Mouse (Mus musculus): ENCODE measurements around the gene 2310011J03Rik. TPM values are rescaled to one million over a fixed set of nuclear protein-coding genes. Genes with fewer than 3 reads are reported as not detected.

2310011J03Rik gene
- polyA plus RNA-seq, 1 experiment from 2014 or later, result 21.6 TPM

DNA sequence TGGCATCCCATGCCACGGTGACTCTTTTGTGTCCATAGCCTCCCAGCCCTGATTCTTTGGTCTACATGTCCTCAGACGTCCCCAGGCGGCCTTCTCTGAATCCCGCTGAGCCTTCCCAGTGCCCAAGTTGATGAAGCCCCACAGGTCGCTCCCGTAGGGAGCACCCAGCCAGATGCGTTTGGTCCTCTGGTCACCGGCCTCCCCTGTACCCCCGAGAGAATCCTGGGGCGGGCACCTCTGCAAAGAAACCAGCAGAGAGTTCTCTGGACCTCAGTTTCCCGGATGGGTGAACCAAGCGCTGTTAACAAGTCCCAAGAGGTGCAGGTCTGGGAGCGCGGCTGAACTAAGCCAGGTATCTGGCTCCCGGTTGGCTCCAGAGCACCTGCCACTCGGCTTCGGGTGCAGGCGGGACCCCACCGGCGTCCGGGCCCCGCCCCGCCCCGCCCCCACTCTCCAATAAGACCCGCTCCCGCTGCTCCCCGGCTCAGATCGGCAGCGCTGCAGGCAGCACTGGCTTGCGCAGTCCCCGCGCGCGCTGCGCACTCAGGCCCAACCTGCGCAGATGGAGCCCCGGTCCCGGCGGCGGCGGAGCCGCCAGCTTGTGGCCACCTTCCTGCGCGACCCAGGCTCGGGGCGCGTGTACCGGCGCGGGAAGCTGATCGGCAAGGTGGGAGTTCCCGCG, 35.8 kb upstream of the 2310011J03Rik start, which contains the start of gene Plk5:
Gene Plk5 (plus strand): TSS at position 459 of the 682 bp plus-strand sequence.
- 1% methylated on average over 51 of the region's 53 CpGs for WGBS
- Histone ChIP-seq H3K9me3 (ENCODE audit: control insufficient read depth, low read length) (no peaks in the 10 kb centered on the region), H3K4me2 (ENCODE audit: low read length) (peak within 1 kb of the TSS; percentile 54), H3K4me1 (ENCODE audit: control insufficient read depth, insufficient read depth, low read length) (peaks cover 7% of the 10 kb centered on the region; the same call in 1 of the 2 replicates), H3K9ac (replicated peaks; ENCODE audit: low read length) (peak within 1 kb of the TSS; percentile 26; the same call in 1 of the 2 replicates), H3K27me3 (ENCODE audit: control insufficient read depth, insufficient read depth, low read length) (peaks cover 51% of the 10 kb centered on the region), H3K36me3 (ENCODE audit: control insufficient read depth, insufficient read depth, low read length) (no peaks in the 10 kb centered on the region), H3K27ac (replicated peaks; ENCODE audit: low read depth, low read length) (no peak within 1 kb of the TSS), H3K4me3 (replicated peaks; ENCODE audit: low read depth, low read length) (peak within 1 kb of the TSS; percentile 32)
- DNase-seq (peak; percentile 51), ATAC-seq (ENCODE audit: low FRiP score, low TSS enrichment) (no peak)

GRCm38 (mm10) chr10:80355431-80355830, 35.1 kb upstream of the 2310011J03Rik start:
- Histone ChIP-seq H3K27ac (replicated peaks; ENCODE audit: low read depth, low read length) (no peak overlapping the region), H3K36me3 (ENCODE audit: control insufficient read depth, insufficient read depth, low read length) (no peaks in the 10 kb centered on the region), H3K9me3 (ENCODE audit: control insufficient read depth, low read length) (no peaks in the 10 kb centered on the region), H3K4me3 (replicated peaks; ENCODE audit: low read depth, low read length) (no peak overlapping the region), H3K4me2 (ENCODE audit: low read length) (no peak overlapping the region), H3K27me3 (ENCODE audit: control insufficient read depth, insufficient read depth, low read length) (peaks cover 56% of the 10 kb centered on the region), H3K4me1 (ENCODE audit: control insufficient read depth, insufficient read depth, low read length) (peaks cover 7% of the 10 kb centered on the region; the same call in 1 of the 2 replicates), H3K9ac (replicated peaks; ENCODE audit: low read length) (no peak overlapping the region)
- ATAC-seq (ENCODE audit: low FRiP score, low TSS enrichment) (no peak), DNase-seq (no peak)
- 5% methylated on average over 9 of the region's 9 CpGs for WGBS

GRCm38 (mm10) chr10:80352727-80353126, 32.4 kb upstream of the 2310011J03Rik start:
- H3K27ac ChIP-seq (replicated peaks; ENCODE audit: low read depth, low read length), result no peak overlapping the region
- WGBS, result 69% methylated on average over 8 of the region's 8 CpGs
- no peaks in the 10 kb centered on the region for H3K9me3 ChIP-seq (ENCODE audit: control insufficient read depth, low read length)
- no peaks in the 10 kb centered on the region for H3K36me3 ChIP-seq (ENCODE audit: control insufficient read depth, insufficient read depth, low read length)
- no peak for ATAC-seq (ENCODE audit: low FRiP score, low TSS enrichment)
- DNase-seq, result no peak
- H3K9ac ChIP-seq (replicated peaks; ENCODE audit: low read length), result no peak overlapping the region
- H3K27me3 ChIP-seq (ENCODE audit: control insufficient read depth, insufficient read depth, low read length), result peaks cover 69% of the 10 kb centered on the region
- H3K4me1 ChIP-seq (ENCODE audit: control insufficient read depth, insufficient read depth, low read length), result peaks cover 7% of the 10 kb centered on the region; the same call in 1 of the 2 replicates
- no peak overlapping the region for H3K4me2 ChIP-seq (ENCODE audit: low read length)
- no peak overlapping the region for H3K4me3 ChIP-seq (replicated peaks; ENCODE audit: low read depth, low read length)

- ATAC-seq (ENCODE audit: low FRiP score, low TSS enrichment) (no peak), DNase-seq (no peak)
- peaks cover 7% of the 10 kb centered on the region; the same call in 1 of the 2 replicates for H3K4me1 ChIP-seq (ENCODE audit: control insufficient read depth, insufficient read depth, low read length)
- H3K36me3 ChIP-seq (ENCODE audit: control insufficient read depth, insufficient read depth, low read length), result no peaks in the 10 kb centered on the region
- H3K27me3 ChIP-seq (ENCODE audit: control insufficient read depth, insufficient read depth, low read length), result peaks cover 67% of the 10 kb centered on the region
- no peak overlapping the region for H3K9ac ChIP-seq (replicated peaks; ENCODE audit: low read length)
- WGBS, result 22% methylated on average over 11 of the region's 11 CpGs
- no peak overlapping the region for H3K27ac ChIP-seq (replicated peaks; ENCODE audit: low read depth, low read length)
- H3K4me2 ChIP-seq (ENCODE audit: low read length), result no peak overlapping the region
- H3K9me3 ChIP-seq (ENCODE audit: control insufficient read depth, low read length), result no peaks in the 10 kb centered on the region
- H3K4me3 ChIP-seq (replicated peaks; ENCODE audit: low read depth, low read length), result no peak overlapping the region
Observed at GRCm38 (mm10) chr10:80351896-80352295, 31.6 kb upstream of the 2310011J03Rik start.

- no peak overlapping the region for H3K4me3 ChIP-seq (replicated peaks; ENCODE audit: low read depth, low read length)
- WGBS, result 3% methylated on average over 7 of the region's 7 CpGs
- DNase-seq (peak; percentile 88), ATAC-seq (ENCODE audit: low FRiP score, low TSS enrichment) (peak; percentile 68; the same call in 1 of the 2 replicates)
- no peak overlapping the region for H3K4me2 ChIP-seq (ENCODE audit: low read length)
- no peak overlapping the region for H3K27ac ChIP-seq (replicated peaks; ENCODE audit: low read depth, low read length)
- no peak overlapping the region for H3K9ac ChIP-seq (replicated peaks; ENCODE audit: low read length)
- no peaks in the 10 kb centered on the region for H3K36me3 ChIP-seq (ENCODE audit: control insufficient read depth, insufficient read depth, low read length)
- peaks cover 66% of the 10 kb centered on the region for H3K27me3 ChIP-seq (ENCODE audit: control insufficient read depth, insufficient read depth, low read length)
- H3K4me1 ChIP-seq (ENCODE audit: control insufficient read depth, insufficient read depth, low read length), result no peaks in the 10 kb centered on the region
- no peaks in the 10 kb centered on the region for H3K9me3 ChIP-seq (ENCODE audit: control insufficient read depth, low read length)
Observed at GRCm38 (mm10) chr10:80350292-80350691, 30.0 kb upstream of the 2310011J03Rik start.

GRCm38 (mm10) chr10:80348981-80349380, 28.6 kb upstream of the 2310011J03Rik start:
- H3K4me1 ChIP-seq (ENCODE audit: control insufficient read depth, insufficient read depth, low read length), result no peaks in the 10 kb centered on the region
- peaks cover 70% of the 10 kb centered on the region for H3K27me3 ChIP-seq (ENCODE audit: control insufficient read depth, insufficient read depth, low read length)
- H3K36me3 ChIP-seq (ENCODE audit: control insufficient read depth, insufficient read depth, low read length), result no peaks in the 10 kb centered on the region
- no peak overlapping the region for H3K4me2 ChIP-seq (ENCODE audit: low read length)
- 15% methylated on average over 26 of the region's 26 CpGs for WGBS
- no peak overlapping the region for H3K27ac ChIP-seq (replicated peaks; ENCODE audit: low read depth, low read length)
- DNase-seq, result no peak
- no peak overlapping the region for H3K4me3 ChIP-seq (replicated peaks; ENCODE audit: low read depth, low read length)
- no peak for ATAC-seq (ENCODE audit: low FRiP score, low TSS enrichment)
- H3K9ac ChIP-seq (replicated peaks; ENCODE audit: low read length), result no peak overlapping the region
- no peaks in the 10 kb centered on the region for H3K9me3 ChIP-seq (ENCODE audit: control insufficient read depth, low read length)

DNA sequence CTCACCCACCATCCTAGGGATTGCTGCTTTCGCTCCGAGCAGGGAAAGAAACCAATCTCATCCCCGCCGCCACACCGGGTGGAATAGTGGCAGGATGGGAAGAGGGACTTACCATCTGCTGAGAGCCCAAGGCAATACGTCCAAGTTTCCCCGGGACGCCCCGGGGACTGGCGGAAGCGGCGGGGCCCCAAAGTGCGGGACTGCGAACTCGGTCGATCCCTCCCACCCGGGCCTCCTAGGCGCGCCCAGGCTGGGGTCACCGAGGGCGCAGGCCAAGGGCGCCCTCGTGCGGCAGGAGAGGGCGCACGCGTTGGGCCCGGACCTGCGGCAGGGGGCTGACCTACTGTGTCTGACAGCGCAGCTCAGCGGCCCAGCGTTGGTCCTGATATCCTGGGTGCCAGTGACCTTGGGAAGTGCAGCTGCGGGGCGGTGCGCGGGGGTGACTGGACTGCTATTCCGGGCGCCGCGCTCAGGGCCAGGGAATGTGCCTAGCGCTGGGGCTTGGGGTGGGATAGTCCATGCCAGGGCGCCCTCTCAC, 28.0 kb upstream of the 2310011J03Rik start, which contains the start of gene Adamtsl5:
Gene Adamtsl5 (minus strand): TSS at position 169 of the 538 bp plus-strand sequence.
- peak within 1 kb of the TSS; percentile 28; the same call in 1 of the 2 replicates for H3K4me2 ChIP-seq (ENCODE audit: low read length)
- H3K9me3 ChIP-seq (ENCODE audit: control insufficient read depth, low read length), result no peaks in the 10 kb centered on the region
- peaks cover 77% of the 10 kb centered on the region for H3K27me3 ChIP-seq (ENCODE audit: control insufficient read depth, insufficient read depth, low read length)
- no peaks in the 10 kb centered on the region for H3K4me1 ChIP-seq (ENCODE audit: control insufficient read depth, insufficient read depth, low read length)
- H3K27ac ChIP-seq (replicated peaks; ENCODE audit: low read depth, low read length), result no peak within 1 kb of the TSS
- under 1% methylated on average over 42 of the region's 42 CpGs for WGBS
- H3K4me3 ChIP-seq (replicated peaks; ENCODE audit: low read depth, low read length), result no peak within 1 kb of the TSS
- no peak for ATAC-seq (ENCODE audit: low FRiP score, low TSS enrichment)
- H3K9ac ChIP-seq (replicated peaks; ENCODE audit: low read length), result no peak within 1 kb of the TSS
- no peaks in the 10 kb centered on the region for H3K36me3 ChIP-seq (ENCODE audit: control insufficient read depth, insufficient read depth, low read length)
- DNase-seq, result peak; percentile 58

DNA sequence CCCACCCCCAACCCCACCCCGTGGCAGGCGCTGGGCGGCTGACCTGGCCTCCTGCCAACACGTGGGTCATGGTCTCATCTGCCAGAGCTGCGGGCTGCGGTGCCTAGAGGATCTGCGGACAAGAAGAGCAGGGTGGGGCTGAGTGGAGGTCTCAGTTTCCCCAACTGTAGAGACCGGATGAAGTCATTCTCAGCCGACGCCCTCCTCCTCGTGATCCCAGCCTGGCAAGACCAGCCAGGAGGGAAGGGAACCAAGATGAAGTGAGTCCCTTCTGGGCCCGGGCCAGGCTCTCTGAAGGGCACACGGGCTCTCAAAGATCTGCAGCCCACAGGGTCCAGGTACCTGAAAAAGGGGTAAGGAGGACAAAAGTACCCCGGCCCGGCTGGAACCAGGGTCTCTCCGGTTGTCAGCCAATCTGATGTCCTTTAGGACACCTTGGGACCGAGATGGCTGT, 27.2 kb upstream of the 2310011J03Rik start:
- no peaks in the 10 kb centered on the region for H3K9me3 ChIP-seq (ENCODE audit: control insufficient read depth, low read length)
- H3K4me2 ChIP-seq (ENCODE audit: low read length), result no peak overlapping the region
- H3K4me1 ChIP-seq (ENCODE audit: control insufficient read depth, insufficient read depth, low read length), result peaks cover 3% of the 10 kb centered on the region; the same call in 1 of the 2 replicates
- no peak overlapping the region for H3K27ac ChIP-seq (replicated peaks; ENCODE audit: low read depth, low read length)
- no peaks in the 10 kb centered on the region for H3K36me3 ChIP-seq (ENCODE audit: control insufficient read depth, insufficient read depth, low read length)
- peaks cover 82% of the 10 kb centered on the region for H3K27me3 ChIP-seq (ENCODE audit: control insufficient read depth, insufficient read depth, low read length)
- DNase-seq (no peak), ATAC-seq (ENCODE audit: low FRiP score, low TSS enrichment) (no peak)
- 16% methylated on average over 17 of the region's 17 CpGs for WGBS
- H3K9ac ChIP-seq (replicated peaks; ENCODE audit: low read length), result no peak overlapping the region
- no peak overlapping the region for H3K4me3 ChIP-seq (replicated peaks; ENCODE audit: low read depth, low read length)
